Mouse (Mus musculus): Measurements from ENCODE around the gene Zic3. TPM values are rescaled to one million over a fixed set of nuclear protein-coding genes. Genes with fewer than 3 reads are reported as not detected.

Zic3 gene
- polyA plus RNA-seq (2012; rRNA removed) = 8.0 and 9.1 TPM in 2 replicates

DNA sequence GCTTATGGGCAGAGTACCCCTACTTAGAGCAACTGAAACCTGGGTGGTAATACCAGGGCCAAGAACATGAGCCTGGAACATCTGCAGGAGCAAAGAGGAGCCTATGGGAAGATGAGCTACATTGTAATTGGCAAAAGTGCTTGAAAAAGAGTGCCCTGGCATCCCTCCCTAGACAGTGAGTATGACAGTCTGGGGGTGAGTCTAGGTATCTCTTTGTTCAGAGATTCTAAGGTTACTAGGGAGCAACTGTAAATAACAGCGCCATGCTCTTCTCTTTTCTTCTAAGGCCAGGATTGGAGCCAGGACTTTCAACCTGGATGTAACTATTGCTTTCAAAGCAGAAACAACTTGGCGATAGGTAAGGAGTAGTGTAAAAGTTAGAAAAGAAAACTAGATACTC lies at the start of gene Zic3:
TSS of gene Zic3 (plus strand) at position 301 of the 400 bp plus-strand sequence.

